Mouse (Mus musculus): Measurements from ENCODE around the gene Flrt1. TPM values are rescaled to one million over a fixed set of nuclear protein-coding genes. Genes with fewer than 3 reads are reported as not detected.
"Not testable (repeated sequence)": the region's sequence is repeated elsewhere in the genome, so short reads cannot be mapped to it uniquely, and the experiment has no call there.

The Flrt1 gene
- polyA plus RNA-seq, 1 experiment = not detected

- H3K27ac ChIP-seq (ENCODE audit: insufficient read depth, low read depth, low read length) = no peak overlapping the region
- 28% methylated on average over 14 of the region's 14 CpGs for WGBS
- no peak for TF ChIP-seq CTCF (IDR thresholded peaks at IDR 0.05; ENCODE audit: insufficient read depth, low read depth, low read length)
- no peak for TF ChIP-seq POLR2A (IDR thresholded peaks at IDR 0.05; ENCODE audit: insufficient read depth, low read depth, low read length)
- no peak overlapping the region for H3K4me3 ChIP-seq (ENCODE audit: insufficient read depth, low read depth, low read length)
- H3K4me1 ChIP-seq (ENCODE audit: control insufficient read depth, insufficient read depth, low read length) = peaks cover 58% of the 10 kb centered on the region
Measured at GRCm38 (mm10) chr19:7083035-7083794, 22.3 kb downstream of the Flrt1 start.

DNA sequence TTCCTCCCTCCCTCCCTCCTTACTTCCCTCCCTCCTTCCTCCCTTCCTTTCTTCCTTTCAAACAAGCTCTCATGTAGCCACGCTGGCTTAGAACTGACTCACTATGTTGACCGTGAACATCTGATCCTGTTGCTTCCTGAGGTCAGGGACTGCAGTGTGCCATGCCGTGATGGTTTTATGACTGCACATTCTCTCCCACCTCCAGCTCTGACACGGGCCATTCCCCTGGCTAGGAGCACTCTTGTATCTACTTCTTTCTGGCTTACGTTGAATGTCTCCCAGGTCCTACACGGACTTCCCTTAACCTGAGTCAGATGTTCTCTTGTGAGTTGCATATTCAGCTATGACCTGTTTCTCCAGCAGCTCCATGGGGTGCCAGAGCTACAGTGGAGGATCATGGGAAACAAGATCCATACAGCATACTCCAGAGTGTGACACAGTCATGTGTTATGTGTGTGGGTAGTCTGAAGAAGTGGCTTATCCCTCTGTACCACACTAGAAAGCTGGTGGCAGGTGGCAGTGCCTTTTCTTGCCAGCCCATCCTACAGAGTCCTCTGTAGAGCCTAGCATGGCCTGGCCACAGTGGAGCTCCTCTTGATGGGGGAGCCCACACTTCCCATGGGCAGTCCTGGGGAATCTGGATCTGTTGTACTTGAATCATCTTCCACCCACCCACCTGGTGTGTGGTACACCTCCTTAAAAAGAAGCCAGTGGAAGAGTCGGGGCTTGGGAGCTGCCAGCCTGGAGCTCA lies 23.8 kb downstream of the Flrt1 start:
- H3K4me3 ChIP-seq (ENCODE audit: insufficient read depth, low read depth, low read length) = no peak overlapping the region
- TF ChIP-seq CTCF (IDR thresholded peaks at IDR 0.05; ENCODE audit: insufficient read depth, low read depth, low read length) = no peak
- no peak for TF ChIP-seq POLR2A (IDR thresholded peaks at IDR 0.05; ENCODE audit: insufficient read depth, low read depth, low read length)
- 79% methylated on average over 7 of the region's 7 CpGs for WGBS
- H3K4me1 ChIP-seq (ENCODE audit: control insufficient read depth, insufficient read depth, low read length) = peaks cover 50% of the 10 kb centered on the region
- H3K27ac ChIP-seq (ENCODE audit: insufficient read depth, low read depth, low read length) = no peak overlapping the region

GRCm38 (mm10) chr19:7078271-7078670 lies 27.3 kb downstream of the Flrt1 start:
- H3K27ac ChIP-seq (ENCODE audit: insufficient read depth, low read depth, low read length) = no peak overlapping the region
- 94% methylated on average over 7 of the region's 7 CpGs for WGBS
- no peak for TF ChIP-seq POLR2A (IDR thresholded peaks at IDR 0.05; ENCODE audit: insufficient read depth, low read depth, low read length)
- TF ChIP-seq CTCF (IDR thresholded peaks at IDR 0.05; ENCODE audit: insufficient read depth, low read depth, low read length) = no peak
- peaks cover 24% of the 10 kb centered on the region for H3K4me1 ChIP-seq (ENCODE audit: control insufficient read depth, insufficient read depth, low read length)
- H3K4me3 ChIP-seq (ENCODE audit: insufficient read depth, low read depth, low read length) = no peak overlapping the region

GRCm38 (mm10) chr19:7077666-7078065 lies 27.9 kb downstream of the Flrt1 start:
- H3K4me1 ChIP-seq (ENCODE audit: control insufficient read depth, insufficient read depth, low read length) = peaks cover 19% of the 10 kb centered on the region
- WGBS = 65% methylated on average over 9 of the region's 9 CpGs
- TF ChIP-seq POLR2A (IDR thresholded peaks at IDR 0.05; ENCODE audit: insufficient read depth, low read depth, low read length) (no peak), CTCF (IDR thresholded peaks at IDR 0.05; ENCODE audit: insufficient read depth, low read depth, low read length) (no peak)

DNA sequence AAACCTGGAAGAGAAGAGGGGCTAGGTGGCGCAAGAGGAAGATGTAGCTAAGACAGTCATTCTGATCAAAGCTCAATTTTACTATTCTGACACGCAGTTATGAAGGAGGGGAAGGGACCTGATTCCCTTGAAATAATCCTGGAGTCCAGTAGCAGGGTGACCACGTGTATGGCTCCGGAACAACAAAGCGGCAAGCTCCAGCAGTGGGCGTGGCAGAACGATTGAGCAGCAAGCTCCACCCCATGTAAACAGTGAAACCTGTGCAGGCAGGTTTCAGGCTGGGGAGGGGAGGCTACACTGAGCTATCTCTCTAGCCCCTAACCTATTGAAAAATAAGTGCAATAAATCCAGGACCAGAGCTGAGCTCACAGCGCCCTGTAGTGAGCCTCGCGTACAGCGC lies 30.2 kb downstream of the Flrt1 start:
- peaks cover 12% of the 10 kb centered on the region for H3K4me1 ChIP-seq (ENCODE audit: control insufficient read depth, insufficient read depth, low read length)
- not testable (repeated sequence) for H3K4me3 ChIP-seq (ENCODE audit: insufficient read depth, low read depth, low read length); H3K27ac ChIP-seq (ENCODE audit: insufficient read depth, low read depth, low read length)
- 94% methylated on average over 11 of the region's 11 CpGs for WGBS

More at GRCm38 (mm10) chr19:7077666-7078065, 27.9 kb downstream of the Flrt1 start:
- Histone ChIP-seq H3K4me3 (ENCODE audit: insufficient read depth, low read depth, low read length) (no peak overlapping the region), H3K27ac (ENCODE audit: insufficient read depth, low read depth, low read length) (no peak overlapping the region)

- Histone ChIP-seq H3K4me1 (ENCODE audit: control insufficient read depth, insufficient read depth, low read length) (peaks cover 12% of the 10 kb centered on the region), H3K27ac (ENCODE audit: insufficient read depth, low read depth, low read length) (no peak overlapping the region), H3K4me3 (ENCODE audit: insufficient read depth, low read depth, low read length) (no peak overlapping the region)
- TF ChIP-seq POLR2A (IDR thresholded peaks at IDR 0.05; ENCODE audit: insufficient read depth, low read depth, low read length) = no peak
- TF ChIP-seq CTCF (IDR thresholded peaks at IDR 0.05; ENCODE audit: insufficient read depth, low read depth, low read length) = no peak
- WGBS = 78% methylated on average over 12 of the region's 12 CpGs
Measured at GRCm38 (mm10) chr19:7073997-7074781, 31.3 kb downstream of the Flrt1 start.

- Histone ChIP-seq H3K4me3 (ENCODE audit: insufficient read depth, low read depth, low read length) (no peak overlapping the region), H3K4me1 (ENCODE audit: control insufficient read depth, insufficient read depth, low read length) (peaks cover 25% of the 10 kb centered on the region), H3K27ac (ENCODE audit: insufficient read depth, low read depth, low read length) (no peak overlapping the region)
- TF ChIP-seq CTCF (IDR thresholded peaks at IDR 0.05; ENCODE audit: insufficient read depth, low read depth, low read length) = no peak
- WGBS = 74% methylated on average over 6 of the region's 6 CpGs
Measured at GRCm38 (mm10) chr19:7072221-7072620, 33.3 kb downstream of the Flrt1 start.

DNA sequence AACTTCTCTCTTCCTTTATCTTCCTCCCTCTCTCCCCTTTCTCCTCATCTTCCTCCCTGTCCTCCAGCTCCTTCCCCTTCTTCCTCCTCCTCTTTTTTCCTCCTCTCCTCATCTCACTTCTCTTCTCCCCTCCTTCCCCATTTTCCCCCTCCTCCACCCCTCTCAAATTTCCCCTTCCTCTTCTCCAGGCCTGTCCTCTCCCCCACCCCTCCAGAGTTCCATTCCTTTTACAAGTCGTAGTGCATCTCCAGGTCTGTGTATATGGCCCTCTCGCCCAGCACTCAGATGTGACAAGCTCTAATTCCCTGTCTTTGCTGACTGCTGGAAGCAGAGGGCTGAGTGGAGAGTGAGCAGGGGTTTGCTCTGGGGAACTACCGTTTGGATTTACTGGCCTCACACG lies 34.8 kb downstream of the Flrt1 start:
- 70% methylated on average over 4 of the region's 4 CpGs for WGBS

More for the DNA sequence above, 34.8 kb downstream of the Flrt1 start:
- no peak overlapping the region for H3K4me3 ChIP-seq (ENCODE audit: insufficient read depth, low read depth, low read length)
- TF ChIP-seq CTCF (IDR thresholded peaks at IDR 0.05; ENCODE audit: insufficient read depth, low read depth, low read length) (no peak), POLR2A (IDR thresholded peaks at IDR 0.05; ENCODE audit: insufficient read depth, low read depth, low read length) (no peak)
- no peak overlapping the region for H3K27ac ChIP-seq (ENCODE audit: insufficient read depth, low read depth, low read length)
- peaks cover 39% of the 10 kb centered on the region for H3K4me1 ChIP-seq (ENCODE audit: control insufficient read depth, insufficient read depth, low read length)

All from olfactory bulb, adult 2 months (tissue).